Mouse (Mus musculus) forebrain, embryonic 13.5 days (tissue): Measurements from ENCODE around the gene Pear1. TPM values are rescaled to one million over a fixed set of nuclear protein-coding genes. Genes with fewer than 3 reads are reported as not detected.
A peak's percentile ranks its signal among the peaks of the same experiment; 100 is the strongest.

Experiments used
- ATAC-seq: fragments of 200-750 bp; cut with Nextera tagmentation; 2 replicates; pipeline ENCODE4 v1.8.0; 2017
- H3K27ac ChIP-seq: fragments of 300-500 bp; sonication (generic); 2 replicates; pipeline ENCODE4 v1.5.1; 2015; ENCODE audit warnings: inconsistent platforms, mild to moderate bottlenecking, moderate library complexity
- H3K27me3 ChIP-seq: fragments of 300-500 bp; sonication (generic); 2 replicates; pipeline ENCODE4 v1.6.1; 2015; ENCODE audit warnings: mild to moderate bottlenecking, inconsistent platforms
- H3K36me3 ChIP-seq: fragments of 300-500 bp; sonication (generic); 2 replicates; pipeline ENCODE4 v1.6.1; 2015; ENCODE audit warnings: mild to moderate bottlenecking, inconsistent platforms; ENCODE audit not compliant: poor library complexity, severe bottlenecking
- H3K4me1 ChIP-seq: fragments of 300-500 bp; sonication (generic); 2 replicates; pipeline ENCODE4 v1.6.1; 2015; ENCODE audit warnings: inconsistent platforms
- H3K4me2 ChIP-seq: fragments of 300-500 bp; sonication (generic); 2 replicates; pipeline ENCODE4 v1.6.1; 2015; ENCODE audit warnings: inconsistent platforms, mild to moderate bottlenecking, moderate library complexity
- H3K4me3 ChIP-seq: fragments of 300-500 bp; sonication (generic); 2 replicates; pipeline ENCODE4 v1.5.1; 2015; ENCODE audit warnings: mild to moderate bottlenecking, inconsistent platforms
- H3K9ac ChIP-seq: fragments of 300-500 bp; sonication (generic); 2 replicates; pipeline ENCODE4 v1.6.1; 2015; ENCODE audit warnings: mild to moderate bottlenecking, inconsistent platforms
- H3K9me3 ChIP-seq: fragments of 300-500 bp; sonication (generic); replicated peaks from 2 replicates; pipeline ENCODE4 v1.6.1; 2016; ENCODE audit warnings: inconsistent platforms
- WGBS: fragments of 180-500 bp; shearing (Covaris S2); methylation state at CpG from one replicate; pipeline ENCODE4 v1.1.7; 2015; 5-methylcytosine and 5-hydroxymethylcytosine counted together
- polyA plus RNA-seq: library from polyadenylated mRNA; unstranded; fragments of >200 nt; fragmentation: Nextera tagmentation; extraction: Ambion mirVana; gene quantifications from 2 replicates; pipeline ENCODE4 v1.2.1, GENCODE M21; 2015

Pear1 gene
- polyA plus RNA-seq, 1 experiment from 2014 or later, result 4.8 TPM

DNA sequence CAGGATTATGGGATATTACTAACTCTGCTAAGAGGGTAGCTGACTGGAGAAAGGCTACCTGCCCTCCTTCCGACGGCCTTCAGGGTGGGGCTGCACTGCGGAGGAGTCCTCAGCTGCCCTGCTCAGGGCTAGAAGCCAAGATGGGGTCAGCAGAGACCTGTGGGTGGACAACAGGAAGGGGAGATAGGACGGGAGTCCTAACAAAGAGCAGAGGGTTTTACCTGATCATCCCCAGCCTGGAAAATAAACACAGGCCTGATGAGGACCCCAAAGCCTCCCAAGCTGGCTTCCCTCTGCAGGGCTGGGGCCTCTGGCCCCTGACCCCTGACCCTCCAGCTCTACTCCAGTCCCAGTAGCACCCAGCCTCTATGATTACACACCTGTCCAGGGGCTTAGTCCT is 60.9 kb downstream of the Pear1 start:
- Histone ChIP-seq H3K4me3 (no peak overlapping the region), H3K9me3 (no peaks in the 10 kb centered on the region), H3K27ac (no peak overlapping the region), H3K9ac (no peak overlapping the region), H3K4me1 (peaks cover 12% of the 10 kb centered on the region), H3K36me3 (no peaks in the 10 kb centered on the region), H3K27me3 (peaks cover 40% of the 10 kb centered on the region), H3K4me2 (no peak overlapping the region)
- no peak for ATAC-seq
- 55% methylated on average over 4 of the region's 4 CpGs for WGBS

DNA sequence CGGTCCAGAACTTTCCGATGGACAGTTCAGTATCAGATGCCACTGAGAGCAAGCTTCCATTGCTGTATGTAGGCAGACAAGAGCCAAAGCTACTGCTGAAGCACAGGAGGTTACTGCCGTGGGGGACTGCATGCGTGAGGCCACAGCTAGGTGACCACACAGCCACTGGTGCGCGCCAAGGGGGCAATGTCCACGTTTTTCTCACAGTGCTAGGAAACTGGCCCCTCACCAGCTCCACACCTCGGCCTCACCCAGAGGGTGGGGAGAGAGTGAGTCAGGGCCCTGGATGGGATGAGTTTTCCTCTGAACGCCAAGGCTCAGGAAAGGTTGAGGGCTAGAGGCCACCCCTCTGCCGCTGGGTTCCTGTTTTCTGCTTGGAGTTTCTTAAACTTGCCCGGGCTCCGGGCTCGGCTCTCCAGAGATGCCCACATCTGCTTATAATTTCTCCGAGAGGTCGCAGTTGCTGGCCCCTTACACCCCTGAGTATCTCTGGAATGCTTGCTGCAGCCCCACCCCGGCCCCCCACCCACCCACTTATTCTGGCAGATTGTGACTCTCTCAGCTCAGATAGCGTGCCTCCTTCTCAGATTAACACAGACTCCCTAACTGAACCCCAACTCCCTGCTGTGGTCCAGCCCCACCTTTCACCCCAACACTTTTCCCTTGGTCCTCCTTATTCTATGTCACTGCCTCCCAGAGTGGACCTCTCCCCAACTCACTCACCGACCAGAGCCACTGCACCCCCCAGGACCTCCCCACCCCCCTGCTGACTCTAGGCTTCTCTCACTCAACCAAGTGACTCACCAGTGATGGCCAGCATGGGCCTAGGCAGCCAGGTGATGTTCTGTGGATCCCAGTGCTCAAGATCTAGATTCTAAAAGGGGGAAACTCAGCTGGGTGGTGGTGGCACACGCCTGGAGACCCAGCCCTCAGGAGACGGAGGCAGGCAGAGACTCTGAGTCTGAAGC is 62.4 kb downstream of the Pear1 start:
- 80% methylated on average over 20 of the region's 20 CpGs for WGBS
- Histone ChIP-seq H3K4me3 (no peak overlapping the region), H3K36me3 (no peaks in the 10 kb centered on the region), H3K27ac (no peak overlapping the region), H3K9ac (no peak overlapping the region), H3K4me2 (no peak overlapping the region), H3K27me3 (peaks cover 29% of the 10 kb centered on the region), H3K4me1 (peaks cover 12% of the 10 kb centered on the region), H3K9me3 (no peaks in the 10 kb centered on the region)
- no peak for ATAC-seq

DNA sequence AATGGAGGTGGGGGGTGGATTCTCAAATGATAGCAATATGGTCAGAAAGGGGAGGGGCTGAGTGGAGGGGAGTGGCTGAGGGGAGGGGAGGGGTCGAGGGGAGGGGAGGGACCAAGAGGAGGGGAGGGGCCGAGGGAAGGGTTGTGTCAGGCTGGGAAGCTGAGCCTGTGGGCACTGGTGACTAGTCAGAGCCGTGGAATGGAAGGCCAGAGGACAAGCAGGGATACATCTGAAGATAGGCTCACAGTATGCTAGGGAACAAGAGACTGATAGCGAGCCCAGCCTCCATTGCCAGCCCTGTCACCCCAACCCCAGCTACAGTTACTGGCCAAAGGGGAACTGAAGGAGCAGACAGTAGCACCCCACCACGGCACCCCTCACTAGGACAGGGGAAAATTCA is 65.5 kb downstream of the Pear1 start:
- Histone ChIP-seq H3K27me3 (peaks cover 32% of the 10 kb centered on the region), H3K9me3 (no peaks in the 10 kb centered on the region), H3K9ac (no peak overlapping the region), H3K4me1 (peaks cover 12% of the 10 kb centered on the region), H3K4me3 (no peak overlapping the region), H3K27ac (no peak overlapping the region), H3K36me3 (no peaks in the 10 kb centered on the region), H3K4me2 (no peak overlapping the region)
- 59% methylated on average over 3 of the region's 5 CpGs for WGBS
- no peak for ATAC-seq

DNA sequence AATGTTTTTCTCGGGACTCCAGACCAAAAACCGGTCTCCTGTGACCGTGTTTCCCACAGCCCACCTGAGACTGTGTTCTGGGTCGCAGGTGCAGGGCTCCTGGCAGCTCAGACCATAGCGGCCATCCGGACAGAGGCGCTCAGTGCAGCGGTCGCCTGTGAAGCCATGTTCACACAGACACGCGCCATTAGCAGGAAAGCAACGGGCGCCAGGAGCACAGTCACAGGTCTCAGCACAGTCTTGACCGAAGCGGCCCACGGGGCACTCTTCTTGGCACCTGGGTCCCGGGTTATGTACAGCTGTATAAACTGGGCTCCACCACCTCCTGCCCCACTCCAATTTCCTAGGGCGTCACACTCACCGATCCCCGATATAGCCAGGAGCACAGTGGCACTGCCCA is 67.6 kb downstream of the Pear1 start:
- H3K27me3 ChIP-seq, result peaks cover 32% of the 10 kb centered on the region
- WGBS, result 50% methylated on average over 20 of the region's 20 CpGs
- no peak overlapping the region for H3K27ac ChIP-seq
- peak overlapping the region; percentile 25 for H3K4me3 ChIP-seq
- H3K9me3 ChIP-seq, result no peaks in the 10 kb centered on the region
- no peak for ATAC-seq
- H3K4me2 ChIP-seq, result peak overlapping the region; percentile 55
- no peaks in the 10 kb centered on the region for H3K36me3 ChIP-seq
- 0 out of 2 replicates have a peak, but pooled peaks cover 9% of the 10 kb centered on the region for H3K4me1 ChIP-seq
- peak overlapping the region; percentile 58; the same call in 1 of the 2 replicates for H3K9ac ChIP-seq

DNA sequence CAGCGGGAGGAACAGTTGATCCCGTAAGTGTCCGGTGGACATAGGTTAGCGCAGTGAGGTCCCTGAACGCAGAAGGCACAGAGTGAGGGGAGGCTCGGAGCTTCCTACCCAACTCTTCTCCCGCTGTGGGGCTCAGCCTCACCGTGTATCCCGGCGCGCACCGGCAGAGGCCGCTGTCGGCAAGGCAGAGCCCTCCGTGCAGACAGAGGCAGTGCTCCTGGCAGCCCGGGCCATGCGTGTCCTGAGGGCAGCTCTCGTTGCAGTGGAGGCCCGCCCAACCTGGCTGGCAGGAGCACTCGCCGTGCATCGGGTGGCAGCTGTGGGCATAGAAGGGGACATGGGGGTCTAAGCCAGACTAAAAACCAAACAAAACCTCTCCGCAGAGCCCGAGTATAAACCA is 68.1 kb downstream of the Pear1 start:
- peak; percentile 94 for ATAC-seq
- peak overlapping the region; percentile 25 for H3K4me3 ChIP-seq
- H3K9ac ChIP-seq, result peak overlapping the region; percentile 58
- H3K27me3 ChIP-seq, result peaks cover 32% of the 10 kb centered on the region
- peak overlapping the region; percentile 55 for H3K4me2 ChIP-seq
- 5% methylated on average over 24 of the region's 24 CpGs for WGBS
- 0 out of 2 replicates have a peak, but pooled peaks cover 9% of the 10 kb centered on the region for H3K4me1 ChIP-seq
- H3K36me3 ChIP-seq, result no peaks in the 10 kb centered on the region
- H3K27ac ChIP-seq, result no peak overlapping the region
- H3K9me3 ChIP-seq, result no peaks in the 10 kb centered on the region

DNA sequence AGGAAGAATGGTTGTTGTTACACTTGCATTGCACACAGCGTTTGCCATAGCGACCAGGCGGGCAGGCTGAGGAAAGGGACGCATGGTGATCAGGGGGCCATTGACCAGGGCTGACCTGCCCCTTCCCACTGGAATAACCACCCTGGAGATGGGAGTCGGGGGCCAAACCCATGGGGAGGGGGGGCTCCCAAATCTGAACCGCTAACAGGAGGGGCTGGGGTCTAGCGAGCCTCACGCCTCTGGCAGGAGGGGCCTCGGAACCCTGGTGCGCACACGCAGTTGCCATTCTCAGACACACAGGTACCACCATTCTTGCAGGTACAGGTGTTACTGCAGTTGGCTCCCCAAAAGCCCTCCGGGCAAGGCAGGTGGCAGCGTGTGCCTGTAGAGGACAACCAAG is 70.3 kb downstream of the Pear1 start:
- Histone ChIP-seq H3K4me1 (0 out of 2 replicates have a peak, but pooled peaks cover 9% of the 10 kb centered on the region), H3K36me3 (no peaks in the 10 kb centered on the region), H3K27ac (no peak overlapping the region), H3K9me3 (no peaks in the 10 kb centered on the region), H3K4me3 (no peak overlapping the region), H3K9ac (no peak overlapping the region), H3K4me2 (no peak overlapping the region), H3K27me3 (peaks cover 36% of the 10 kb centered on the region)
- ATAC-seq, result no peak
- 81% methylated on average over 13 of the region's 13 CpGs for WGBS

DNA sequence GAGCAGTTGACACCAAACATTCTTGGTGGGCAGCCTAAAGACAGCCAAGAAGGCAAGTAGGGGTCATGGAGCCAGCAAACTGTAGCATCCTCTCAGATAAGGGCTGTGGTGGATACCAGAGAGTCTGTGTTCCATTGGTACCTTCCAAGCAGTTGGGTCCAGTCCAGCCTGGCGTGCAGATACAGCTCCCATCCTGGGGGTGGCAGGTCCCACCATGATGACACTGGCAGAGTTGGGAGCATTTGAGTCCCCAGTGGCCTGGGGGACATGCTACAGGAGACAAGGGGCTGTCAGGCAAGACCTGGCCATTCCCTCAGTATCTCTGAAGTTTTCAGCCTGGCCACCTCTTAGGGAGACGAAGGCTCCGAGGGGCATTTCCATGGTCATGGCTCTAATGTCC is 71.5 kb downstream of the Pear1 start:
- no peak overlapping the region for H3K27ac ChIP-seq
- H3K4me2 ChIP-seq, result no peak overlapping the region
- 0 out of 2 replicates have a peak, but pooled peaks cover 9% of the 10 kb centered on the region for H3K4me1 ChIP-seq
- H3K4me3 ChIP-seq, result no peak overlapping the region
- ATAC-seq, result no peak
- peaks cover 36% of the 10 kb centered on the region for H3K27me3 ChIP-seq
- H3K9ac ChIP-seq, result no peak overlapping the region
- no peaks in the 10 kb centered on the region for H3K9me3 ChIP-seq
- no peaks in the 10 kb centered on the region for H3K36me3 ChIP-seq
- 85% methylated on average over 3 of the region's 3 CpGs for WGBS

DNA sequence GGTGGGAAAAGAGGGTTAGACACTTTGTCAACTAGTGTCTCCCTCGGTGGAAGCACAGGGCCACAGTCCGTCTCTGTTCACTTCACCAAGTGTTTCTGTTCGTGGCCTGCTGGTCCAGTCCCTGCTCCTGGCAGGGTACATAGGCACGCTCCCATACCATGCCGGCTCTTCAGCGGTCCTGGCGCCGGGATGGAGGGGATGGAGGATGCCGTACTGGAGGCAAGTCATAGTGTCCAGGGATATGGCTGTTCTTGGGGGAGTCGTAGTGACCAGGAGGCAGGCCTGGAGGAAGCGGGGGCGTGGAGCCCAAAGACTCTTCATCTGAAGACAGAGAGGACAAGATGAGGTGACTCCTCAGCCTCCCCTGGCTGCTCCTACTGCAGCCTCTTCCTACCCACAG is 74.1 kb downstream of the Pear1 start:
- Histone ChIP-seq H3K4me1 (peaks cover 8% of the 10 kb centered on the region), H3K9ac (no peak overlapping the region), H3K9me3 (no peaks in the 10 kb centered on the region), H3K4me2 (no peak overlapping the region), H3K36me3 (no peaks in the 10 kb centered on the region), H3K27me3 (peaks cover 21% of the 10 kb centered on the region), H3K27ac (no peak overlapping the region), H3K4me3 (no peak overlapping the region)
- no peak for ATAC-seq
- WGBS, result 91% methylated on average over 12 of the region's 12 CpGs

DNA sequence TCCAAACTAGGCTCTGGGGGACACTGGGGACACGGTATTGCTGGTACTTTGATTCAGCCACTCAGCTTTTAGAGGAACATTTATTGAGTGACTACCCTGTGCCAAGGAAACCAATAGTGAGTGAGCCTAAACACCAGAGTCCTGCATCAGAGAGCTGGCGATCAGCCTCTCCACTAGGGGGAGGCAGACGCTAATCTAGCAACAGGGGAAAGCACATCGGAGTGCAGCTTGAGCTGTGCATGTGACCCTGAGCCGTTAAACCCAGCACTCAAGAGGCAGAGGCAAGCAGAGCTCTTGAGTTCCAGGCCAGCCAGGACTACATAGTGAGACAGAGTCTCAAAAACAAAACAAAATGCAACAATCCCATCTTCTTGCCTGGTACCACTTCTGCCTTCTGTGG is 75.1 kb downstream of the Pear1 start:
- WGBS, result 22% methylated on average over 5 of the region's 5 CpGs
- H3K9ac ChIP-seq, result no peak overlapping the region
- H3K27me3 ChIP-seq, result 0 out of 2 replicates have a peak, but pooled peaks cover 13% of the 10 kb centered on the region
- no peak for ATAC-seq
- H3K9me3 ChIP-seq, result no peaks in the 10 kb centered on the region
- H3K27ac ChIP-seq, result no peak overlapping the region
- peaks cover 12% of the 10 kb centered on the region for H3K4me1 ChIP-seq
- H3K36me3 ChIP-seq, result no peaks in the 10 kb centered on the region
- no peak overlapping the region for H3K4me3 ChIP-seq
- no peak overlapping the region for H3K4me2 ChIP-seq

DNA sequence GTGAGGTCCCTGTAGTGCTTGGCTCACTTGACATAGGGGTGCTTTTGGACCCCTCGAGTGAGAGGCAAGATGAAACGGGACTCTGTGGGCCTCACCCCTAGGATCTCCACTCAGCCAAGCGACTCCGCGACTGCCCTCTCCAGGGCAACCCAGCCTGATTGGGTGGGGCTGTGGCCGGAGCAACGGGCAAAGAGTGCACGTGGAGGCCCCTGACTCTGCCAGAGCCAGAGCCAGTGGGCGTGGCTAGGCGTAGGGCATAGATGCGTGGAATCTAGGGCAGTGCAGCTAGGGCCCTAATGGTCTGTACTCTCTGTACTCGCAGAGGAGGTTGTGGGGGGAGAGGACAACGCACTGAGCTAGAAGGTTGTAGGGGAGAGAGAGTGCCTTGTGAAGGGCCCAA is 75.7 kb downstream of the Pear1 start, which contains the start of gene Lrrc71:
Gene Lrrc71 (minus strand): TSS at position 195 of the 400 bp plus-strand sequence.
- no peaks in the 10 kb centered on the region for H3K36me3 ChIP-seq
- H3K27me3 ChIP-seq, result 0 out of 2 replicates have a peak, but pooled peaks cover 9% of the 10 kb centered on the region
- no peaks in the 10 kb centered on the region for H3K9me3 ChIP-seq
- 49% methylated on average over 13 of the region's 13 CpGs for WGBS
- no peak within 1 kb of the TSS for H3K4me2 ChIP-seq
- H3K4me1 ChIP-seq, result peaks cover 12% of the 10 kb centered on the region
- no peak within 1 kb of the TSS for H3K9ac ChIP-seq
- ATAC-seq, result no peak
- no peak within 1 kb of the TSS for H3K4me3 ChIP-seq
- no peak within 1 kb of the TSS for H3K27ac ChIP-seq

DNA sequence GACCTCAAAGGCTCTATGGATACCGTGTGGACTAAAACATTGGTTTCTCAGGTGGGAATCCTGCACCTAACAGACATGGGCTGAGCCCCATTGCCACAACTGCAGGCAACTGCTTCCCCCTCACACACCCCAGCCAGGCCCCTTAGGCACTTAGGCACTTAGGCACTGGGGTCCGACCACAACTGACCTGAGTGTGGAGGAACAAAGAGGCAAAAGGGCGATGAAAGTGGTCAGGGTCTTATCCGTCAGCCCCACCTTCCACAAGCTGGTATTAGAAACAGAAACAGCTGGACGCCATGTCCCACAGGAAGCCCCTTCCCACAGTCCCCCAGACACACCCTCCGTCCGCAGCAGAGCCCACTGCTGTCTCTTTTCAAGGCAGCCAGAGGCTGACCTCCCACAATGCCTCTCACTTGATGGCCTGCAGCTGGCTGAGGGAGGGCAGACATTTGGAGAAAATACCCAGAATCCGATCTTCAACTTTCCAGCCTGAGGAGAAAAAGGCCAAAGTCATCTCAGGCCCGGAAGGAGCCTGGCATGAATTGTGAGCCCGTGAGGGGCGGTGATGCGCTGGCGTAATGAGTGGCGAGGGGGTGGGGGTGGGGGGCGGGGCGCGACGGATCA is 79.0 kb downstream of the Pear1 start:
- WGBS, result 35% methylated on average over 17 of the region's 18 CpGs
- H3K4me2 ChIP-seq, result peak overlapping the region; percentile 36
- 0 out of 2 replicates have a peak, but pooled peaks cover 2% of the 10 kb centered on the region for H3K27me3 ChIP-seq
- 0 out of 2 replicates have a peak, but pooled peaks cover 12% of the 10 kb centered on the region for H3K36me3 ChIP-seq
- H3K4me3 ChIP-seq, result no peak overlapping the region
- H3K27ac ChIP-seq, result no peak overlapping the region
- no peaks in the 10 kb centered on the region for H3K9me3 ChIP-seq
- no peak for ATAC-seq
- peaks cover 12% of the 10 kb centered on the region for H3K4me1 ChIP-seq
- H3K9ac ChIP-seq, result no peak overlapping the region

DNA sequence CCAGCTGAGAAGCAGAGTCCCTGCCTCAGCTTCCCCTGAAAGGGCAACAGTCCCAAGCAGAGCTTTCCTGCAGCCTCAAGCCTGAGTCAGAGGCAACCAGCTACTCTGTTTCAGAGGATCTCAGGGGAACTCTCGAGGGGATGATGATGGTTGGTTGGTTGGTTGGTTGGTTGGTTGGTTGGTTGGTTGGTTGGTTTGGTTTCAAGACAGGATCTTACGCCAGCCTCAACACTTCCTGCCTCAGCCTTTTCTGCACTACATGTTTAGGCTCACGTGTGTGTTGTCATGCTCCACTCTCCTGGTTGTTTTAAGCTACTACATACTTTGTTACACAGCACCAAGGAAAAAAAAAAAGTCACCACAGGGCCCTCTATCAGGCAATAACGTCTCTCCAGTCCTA is 80.2 kb downstream of the Pear1 start:
- Histone ChIP-seq H3K27ac (no peak overlapping the region), H3K4me2 (no peak overlapping the region), H3K4me1 (peaks cover 18% of the 10 kb centered on the region), H3K4me3 (no peak overlapping the region), H3K9ac (no peak overlapping the region), H3K9me3 (no peaks in the 10 kb centered on the region), H3K36me3 (peaks cover 21% of the 10 kb centered on the region; the same call in 1 of the 2 replicates), H3K27me3 (no peaks in the 10 kb centered on the region)
- no peak for ATAC-seq
- 79% methylated on average over 4 of the region's 4 CpGs for WGBS
